Mouse (Mus musculus): ENCODE results near the gene Thoc5.

The Thoc5 gene

GRCm38 (mm10) chr11:4906231-4906630, 11.1 kb downstream of the Thoc5 start:
- DNase-seq (ENCODE audit: low read depth, low spot score), result no peak

- peak; percentile 57 for DNase-seq (ENCODE audit: low read depth, low spot score)
Measured at GRCm38 (mm10) chr11:4916068-4916467, 20.9 kb downstream of the Thoc5 start.

GRCm38 (mm10) chr11:4921281-4921680, 26.2 kb downstream of the Thoc5 start:
- no peak for DNase-seq (ENCODE audit: low read depth, low spot score)

GRCm38 (mm10) chr11:4921751-4922150, 26.6 kb downstream of the Thoc5 start:
- DNase-seq (ENCODE audit: low read depth, low spot score), result no peak

GRCm38 (mm10) chr11:4927224-4927623, 32.1 kb downstream of the Thoc5 start:
- no peak for DNase-seq (ENCODE audit: low read depth, low spot score)

- DNase-seq (ENCODE audit: low read depth, low spot score), result peak; percentile 77
Measured at GRCm38 (mm10) chr11:4931009-4931601, 36.0 kb downstream of the Thoc5 start.

GRCm38 (mm10) chr11:4936243-4936642, 41.1 kb downstream of the Thoc5 start:
- no peak for DNase-seq (ENCODE audit: low read depth, low spot score)

GRCm38 (mm10) chr11:4946530-4946929, 51.4 kb downstream of the Thoc5 start:
- no peak for DNase-seq (ENCODE audit: low read depth, low spot score)

- peak; percentile 65 for DNase-seq (ENCODE audit: low read depth, low spot score)
Measured at GRCm38 (mm10) chr11:4946947-4947812, 52.1 kb downstream of the Thoc5 start.

- no peak for DNase-seq (ENCODE audit: low read depth, low spot score)
Measured at GRCm38 (mm10) chr11:4947813-4948174, 52.7 kb downstream of the Thoc5 start, which contains the start of gene Nefh. Gene Nefh, minus strand, starts transcription at chr11:4948064.

GRCm38 (mm10) chr11:4948792-4949191, 53.7 kb downstream of the Thoc5 start:
- no peak for DNase-seq (ENCODE audit: low read depth, low spot score)

GRCm38 (mm10) chr11:4949256-4950044, 54.3 kb downstream of the Thoc5 start:
- DNase-seq (ENCODE audit: low read depth, low spot score), result no peak

GRCm38 (mm10) chr11:4953401-4953800, 58.3 kb downstream of the Thoc5 start:
- no peak for DNase-seq (ENCODE audit: low read depth, low spot score)

GRCm38 (mm10) chr11:4953918-4954317, 58.8 kb downstream of the Thoc5 start:
- DNase-seq (ENCODE audit: low read depth, low spot score), result no peak

GRCm38 (mm10) chr11:4963099-4963808, 68.1 kb downstream of the Thoc5 start:
- DNase-seq (ENCODE audit: low read depth, low spot score), result no peak

- DNase-seq (ENCODE audit: low read depth, low spot score), result no peak
Measured at GRCm38 (mm10) chr11:4966325-4966724, 71.2 kb downstream of the Thoc5 start.

GRCm38 (mm10) chr11:4966888-4967287, 71.8 kb downstream of the Thoc5 start:
- DNase-seq (ENCODE audit: low read depth, low spot score), result no peak

GRCm38 (mm10) chr11:4967549-4967948, 72.4 kb downstream of the Thoc5 start:
- no peak for DNase-seq (ENCODE audit: low read depth, low spot score)

- no peak for DNase-seq (ENCODE audit: low read depth, low spot score)
Measured at GRCm38 (mm10) chr11:4968376-4968775, 73.3 kb downstream of the Thoc5 start.

GRCm38 (mm10) chr11:4972967-4973870, 78.1 kb downstream of the Thoc5 start:
- peak; percentile 62 for DNase-seq (ENCODE audit: low read depth, low spot score)

- DNase-seq (ENCODE audit: low read depth, low spot score), result no peak
Measured at GRCm38 (mm10) chr11:4973871-4974256, 78.7 kb downstream of the Thoc5 start.

Data from retina, adult 2 months (tissue).